Mouse (Mus musculus): Measurements from ENCODE around the gene Prkag2.
"Not testable (repeated sequence)": the region's sequence is repeated elsewhere in the genome, so short reads cannot be mapped to it uniquely, and the experiment has no call there.

Gene Prkag2

DNA sequence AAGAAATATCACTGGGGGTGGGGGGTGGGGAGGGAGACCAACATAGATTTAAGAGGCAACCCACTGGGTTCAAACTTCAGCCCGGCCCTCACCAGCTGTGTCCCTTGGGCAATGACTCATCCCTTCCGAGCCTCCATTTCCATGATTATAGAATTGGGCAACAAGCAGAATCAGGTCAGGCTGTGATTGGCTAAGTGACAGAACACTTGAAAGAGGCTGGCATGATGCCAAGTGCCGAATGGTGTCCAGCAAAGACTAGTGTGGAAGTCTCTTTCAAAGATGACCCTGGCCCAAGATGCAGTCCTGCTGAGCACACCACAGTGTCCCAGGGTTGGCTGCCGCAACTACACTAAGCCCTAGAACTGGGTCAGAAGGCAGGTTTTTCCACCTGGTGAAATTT lies 14.2 kb downstream of the Prkag2 start:
- no peak for DNase-seq (ENCODE audit: low spot score)

- DNase-seq (ENCODE audit: low spot score) = no peak
Measured at GRCm38 (mm10) chr5:25085170-25085569, 15.3 kb downstream of the Prkag2 start.

GRCm38 (mm10) chr5:25083816-25084215 lies 16.6 kb downstream of the Prkag2 start:
- DNase-seq (ENCODE audit: low spot score) = no peak

DNA sequence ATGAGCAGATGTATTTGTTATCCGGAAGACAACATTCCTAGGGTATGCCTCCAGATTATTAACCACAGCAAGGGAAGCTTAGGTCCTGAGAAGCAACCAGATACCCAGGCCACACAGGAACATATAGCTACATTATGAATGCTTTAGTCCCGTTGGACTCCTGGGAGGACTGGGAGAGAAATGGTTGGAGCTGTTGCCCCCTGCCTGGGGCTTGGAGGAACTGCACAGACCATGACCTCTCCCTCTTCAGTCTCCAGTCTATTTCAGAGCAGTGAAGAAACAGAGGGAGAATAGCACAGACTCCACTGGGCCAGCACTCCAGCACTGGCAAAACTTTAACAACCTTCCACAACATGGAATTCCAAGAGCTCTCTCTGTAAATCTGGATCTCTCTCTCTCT lies 17.9 kb downstream of the Prkag2 start:
- peak; percentile 22 for DNase-seq (ENCODE audit: low spot score)

- DNase-seq (ENCODE audit: low spot score) = peak; percentile 56
Measured at GRCm38 (mm10) chr5:25081545-25081944, 18.9 kb downstream of the Prkag2 start.

GRCm38 (mm10) chr5:25080994-25081393 lies 19.4 kb downstream of the Prkag2 start:
- DNase-seq (ENCODE audit: low spot score) = no peak

- DNase-seq (ENCODE audit: low spot score) = no peak
Measured at GRCm38 (mm10) chr5:25080438-25080945, 19.9 kb downstream of the Prkag2 start.

GRCm38 (mm10) chr5:25079766-25080265 lies 20.6 kb downstream of the Prkag2 start:
- DNase-seq (ENCODE audit: low spot score) = no peak

DNA sequence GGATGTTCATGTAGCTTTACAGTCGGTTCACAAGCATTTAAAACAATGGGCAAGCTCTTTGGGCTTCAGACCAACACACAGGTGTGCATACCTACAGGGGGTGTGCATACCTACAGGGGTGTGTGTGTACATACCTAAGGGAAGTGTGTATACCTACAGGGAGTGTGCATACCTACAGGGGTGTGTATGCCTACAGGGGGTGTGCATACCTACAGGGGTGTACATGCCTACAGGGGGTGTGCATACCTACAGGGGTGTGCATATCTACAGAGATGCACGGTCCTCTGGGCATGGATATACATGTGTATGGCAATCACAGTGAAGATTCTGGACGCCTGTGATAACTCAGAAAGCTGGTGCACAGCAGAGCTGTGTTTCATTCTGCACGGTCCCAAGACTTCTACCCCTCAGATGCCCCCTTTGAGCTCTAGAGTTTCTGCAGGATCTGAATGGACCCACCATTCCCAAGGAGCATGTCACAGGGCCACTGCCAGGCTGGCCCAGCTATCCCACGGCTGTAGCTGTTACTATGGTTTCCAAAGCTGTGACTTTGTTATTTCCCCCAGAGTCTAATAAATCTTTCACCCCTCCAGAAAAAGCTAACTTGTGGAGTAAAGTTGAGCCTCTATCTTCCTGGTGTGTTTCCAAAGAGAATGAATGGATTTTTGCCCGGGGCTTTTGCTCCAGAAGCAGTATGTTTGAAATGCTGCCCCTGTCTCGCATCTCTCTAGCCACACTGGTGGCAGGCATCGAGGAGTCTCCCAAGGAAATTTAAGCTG lies 22.4 kb downstream of the Prkag2 start:
- no peak for DNase-seq (ENCODE audit: low spot score)

DNA sequence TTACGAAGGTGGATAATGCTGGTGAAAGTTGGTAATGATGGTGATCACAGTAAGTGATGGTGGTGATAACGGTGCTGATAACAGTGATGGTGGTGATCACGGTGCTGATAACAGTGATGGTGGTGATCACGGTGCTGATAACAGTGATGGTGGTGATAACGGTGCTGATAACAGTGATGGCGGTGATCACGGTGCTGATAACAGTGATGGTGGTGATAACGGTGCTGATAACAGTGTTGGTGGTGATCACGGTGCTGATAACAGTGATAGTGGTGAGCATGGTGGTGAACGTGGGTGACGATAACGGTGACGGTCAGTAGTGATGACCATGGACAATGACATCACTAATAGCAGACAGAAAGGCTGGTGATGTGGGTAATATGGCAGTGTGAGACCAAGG lies 23.2 kb downstream of the Prkag2 start:
- DNase-seq (ENCODE audit: low spot score) = not testable (repeated sequence)

- no peak for DNase-seq (ENCODE audit: low spot score)
Measured at GRCm38 (mm10) chr5:25075623-25076022, 24.8 kb downstream of the Prkag2 start.

DNA sequence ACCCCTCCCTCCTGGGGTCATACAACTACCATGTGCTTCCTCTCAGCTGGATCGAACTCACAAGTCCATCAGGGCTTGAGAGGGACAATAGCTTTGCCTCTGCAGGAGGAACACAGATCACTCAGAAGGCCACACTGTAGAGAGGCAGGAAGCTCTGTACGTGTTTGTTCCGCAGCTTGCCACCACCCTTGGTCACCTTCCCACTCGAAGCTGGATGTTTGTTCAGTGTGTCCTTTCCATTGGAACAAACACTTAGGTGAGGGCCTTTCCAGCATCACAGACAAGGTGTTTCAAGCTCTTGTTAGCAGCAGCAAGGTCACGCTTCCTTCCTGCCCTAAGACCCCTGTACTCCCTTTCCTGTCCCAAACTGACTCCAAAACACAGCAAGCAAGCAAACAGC lies 30.6 kb downstream of the Prkag2 start:
- DNase-seq (ENCODE audit: low spot score) = no peak

DNA sequence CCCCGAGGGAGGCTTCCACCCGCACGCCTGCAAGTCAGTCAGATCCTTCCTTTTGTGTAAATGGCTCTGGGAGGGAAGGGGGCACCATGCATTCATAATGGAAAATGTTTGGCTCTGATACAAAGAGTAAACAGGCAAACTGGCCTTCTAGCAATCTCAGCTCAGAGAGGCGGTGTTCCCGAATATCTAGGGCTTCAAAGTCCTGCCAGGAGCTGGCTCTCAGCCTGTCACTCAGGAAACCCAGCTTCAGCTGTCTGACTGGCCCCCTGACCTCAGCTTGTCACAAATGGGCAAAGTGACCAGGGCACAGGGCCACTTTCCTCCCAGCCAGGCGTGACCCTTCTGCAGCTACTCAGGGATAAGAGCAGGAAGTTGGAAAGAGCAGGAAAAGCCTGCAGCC lies 33.3 kb downstream of the Prkag2 start:
- no peak for DNase-seq (ENCODE audit: low spot score)

DNA sequence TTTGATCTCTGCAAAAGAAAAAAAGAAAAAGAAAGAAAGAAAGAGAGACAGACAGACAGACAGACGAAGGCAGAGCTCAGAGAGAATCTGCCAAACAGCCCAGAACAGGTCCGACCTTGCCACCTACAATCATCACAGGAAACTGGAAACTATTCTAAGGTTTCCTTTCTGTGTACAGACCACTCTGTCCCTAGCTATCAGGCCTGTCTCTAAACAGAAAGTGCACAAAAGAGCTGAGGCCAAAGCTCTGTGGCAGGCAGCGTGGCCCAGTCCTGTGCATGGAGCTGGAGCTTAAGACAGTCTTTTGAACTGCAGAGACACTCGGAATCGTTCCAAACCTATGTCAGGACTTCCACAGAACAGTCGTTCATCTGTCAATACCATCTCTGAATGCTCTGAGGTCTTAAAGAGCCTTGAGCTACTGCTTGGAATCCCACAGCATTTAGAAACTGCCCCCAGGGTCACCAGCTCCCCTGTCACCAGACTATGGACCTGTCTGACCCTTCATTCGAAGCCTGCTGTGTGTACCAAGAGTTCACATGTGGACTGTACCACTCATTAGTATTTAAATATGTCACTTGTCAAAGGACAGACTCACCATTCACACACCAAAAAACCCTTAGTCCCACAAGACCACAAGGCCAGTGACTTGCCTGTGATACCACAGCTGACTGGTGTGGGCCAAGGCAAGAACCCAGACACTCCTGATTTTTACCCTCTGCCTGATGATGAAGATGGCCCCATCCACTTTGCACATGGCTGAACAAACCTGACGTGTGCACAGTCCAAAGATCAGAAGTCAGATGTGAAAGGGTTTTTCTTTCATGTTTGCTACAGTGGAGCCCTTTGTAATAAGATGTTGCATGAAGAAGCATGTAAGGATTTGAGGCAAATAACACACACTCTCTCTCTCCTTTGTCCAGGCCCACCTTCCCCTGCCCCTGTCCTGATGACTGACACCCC lies 35.9 kb downstream of the Prkag2 start:
- DNase-seq (ENCODE audit: low spot score) = no peak

DNA sequence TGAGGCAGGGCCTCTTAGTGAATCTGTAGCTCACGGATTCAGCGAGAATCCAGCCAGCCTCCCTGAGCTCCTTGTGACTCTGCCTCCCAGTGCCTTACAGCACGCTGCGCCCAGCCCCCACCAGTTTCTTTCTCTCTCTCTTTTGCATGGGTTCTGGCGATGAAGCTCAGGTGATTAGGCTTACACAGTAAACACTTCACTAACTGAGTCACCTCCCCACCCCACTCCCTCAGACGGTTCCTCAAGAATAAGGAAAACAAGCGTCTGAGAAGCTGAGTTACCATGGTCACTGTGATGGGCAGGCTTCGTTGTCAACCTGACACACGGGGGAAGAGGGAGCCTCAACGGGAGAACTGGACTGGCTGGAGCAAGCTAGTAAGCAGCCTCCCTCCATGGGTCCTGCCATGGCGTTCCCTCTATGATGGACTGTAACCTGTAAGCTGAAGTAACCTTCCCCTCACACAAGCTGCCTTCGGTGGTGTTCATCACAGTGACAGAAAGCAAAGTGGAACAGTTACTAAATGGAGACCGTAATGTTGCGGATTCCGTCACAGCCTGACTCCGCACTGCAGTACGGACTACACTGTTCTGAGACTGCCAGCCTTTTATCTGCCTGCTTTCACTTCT lies 37.8 kb downstream of the Prkag2 start:
- peak; percentile 11 for DNase-seq (ENCODE audit: low spot score)

- no peak for DNase-seq (ENCODE audit: low spot score)
Measured at GRCm38 (mm10) chr5:25058853-25059741, 41.3 kb downstream of the Prkag2 start.

DNA sequence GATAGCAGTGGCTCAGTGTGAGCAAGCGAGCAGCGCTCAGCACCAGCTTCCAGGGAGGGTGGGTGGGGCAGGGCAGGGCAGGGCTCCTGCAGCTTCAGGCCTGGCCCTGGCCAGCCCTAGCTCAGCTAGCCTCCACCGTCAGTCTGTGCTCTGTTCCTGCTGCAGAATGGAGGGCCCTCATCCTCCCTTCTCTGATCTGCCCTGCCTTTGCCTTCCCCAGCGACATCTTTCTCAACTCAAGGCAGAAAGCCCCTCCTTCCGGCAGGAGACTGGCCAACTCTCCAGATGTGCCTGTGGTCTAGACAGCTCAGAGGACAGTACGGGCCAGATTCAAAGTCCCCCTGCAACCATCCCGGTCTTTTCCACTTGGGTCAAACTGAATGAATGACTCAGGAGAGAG lies 42.0 kb downstream of the Prkag2 start:
- DNase-seq (ENCODE audit: low spot score) = no peak

GRCm38 (mm10) chr5:25055288-25055687 lies 45.2 kb downstream of the Prkag2 start:
- no peak for DNase-seq (ENCODE audit: low spot score)

- no peak for DNase-seq (ENCODE audit: low spot score)
Measured at GRCm38 (mm10) chr5:25053971-25054658, 46.3 kb downstream of the Prkag2 start.

GRCm38 (mm10) chr5:25050827-25051226 lies 49.6 kb downstream of the Prkag2 start:
- DNase-seq (ENCODE audit: low spot score) = no peak

DNA sequence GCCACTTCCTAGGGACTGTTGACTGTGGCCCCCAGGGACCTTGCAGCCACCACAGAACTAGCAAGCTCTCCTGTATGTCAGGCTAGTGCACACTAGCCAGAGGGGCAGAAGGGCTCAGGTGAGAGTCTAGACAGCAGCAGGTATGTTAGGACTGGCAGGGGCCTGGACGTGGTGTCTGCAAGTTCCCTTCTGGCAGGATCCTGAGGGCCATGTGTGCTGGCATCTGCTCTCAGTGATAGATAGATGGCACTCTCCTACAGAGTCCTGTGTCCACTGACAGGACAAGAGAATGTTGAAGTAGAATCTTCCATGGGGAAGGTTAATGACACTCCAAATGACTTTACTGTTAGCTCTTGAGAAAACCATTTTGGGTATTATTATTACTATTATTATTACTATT lies 52.8 kb downstream of the Prkag2 start:
- no peak for DNase-seq (ENCODE audit: low spot score)

All from T-cell, adult 2 months (primary cell).